Mouse (Mus musculus) liver, embryonic 12.5 days (tissue): ENCODE measurements around the gene Cish. TPM values are rescaled to one million over a fixed set of nuclear protein-coding genes. Genes with fewer than 3 reads are reported as not detected.

ENCODE experiments used
- ATAC-seq: fragments of 200-750 bp; cut with Nextera tagmentation; 2 replicates; pipeline ENCODE4 v1.8.0; 2017; ENCODE audit warnings: moderate number of reproducible peaks, mild to moderate bottlenecking, moderate library complexity
- H3K27ac ChIP-seq: fragments of 300-500 bp; sonication (generic); 2 replicates; pipeline ENCODE4 v1.5.1; 2016; ENCODE audit warnings: mild to moderate bottlenecking
- H3K27me3 ChIP-seq: fragments of 300-500 bp; sonication (generic); replicated peaks from 2 replicates; pipeline ENCODE4 v1.6.1; 2016; ENCODE audit warnings: mild to moderate bottlenecking, moderate library complexity
- H3K36me3 ChIP-seq: fragments of 300-500 bp; sonication (generic); 2 replicates; pipeline ENCODE4 v1.6.1; 2016; ENCODE audit warnings: mild to moderate bottlenecking, moderate library complexity
- H3K4me1 ChIP-seq: fragments of 300-500 bp; sonication (generic); 2 replicates; pipeline ENCODE4 v1.6.1; 2016
- H3K4me2 ChIP-seq: fragments of 300-500 bp; sonication (generic); 2 replicates; pipeline ENCODE4 v1.6.1; 2016; ENCODE audit warnings: mild to moderate bottlenecking, moderate library complexity
- H3K4me3 ChIP-seq: fragments of 300-500 bp; sonication (generic); 2 replicates; pipeline ENCODE4 v1.5.1; 2016; ENCODE audit warnings: mild to moderate bottlenecking, moderate library complexity
- H3K9ac ChIP-seq: fragments of 300-500 bp; sonication (generic); 2 replicates; pipeline ENCODE4 v1.6.1; 2016; ENCODE audit warnings: mild to moderate bottlenecking, moderate library complexity
- H3K9me3 ChIP-seq: fragments of 300-500 bp; sonication (generic); replicated peaks from 2 replicates; pipeline ENCODE4 v1.6.1; 2016; ENCODE audit warnings: mild to moderate bottlenecking, moderate library complexity
- WGBS: fragments of 180-500 bp; shearing (Covaris S2); methylation state at CpG from one replicate; pipeline ENCODE4 v1.1.7; 2016; ENCODE audit not compliant: insufficient replicate concordance; 5-methylcytosine and 5-hydroxymethylcytosine counted together
- polyA plus RNA-seq: library from polyadenylated mRNA; unstranded; fragments of >200 nt; fragmentation: Nextera tagmentation; extraction: Ambion mirVana; gene quantifications from 2 replicates; pipeline ENCODE4 v1.2.1, GENCODE M21; 2016

The Cish gene
- polyA plus RNA-seq, 1 experiment from 2014 or later = 18.1 TPM

- ATAC-seq = no peak
- Histone ChIP-seq H3K27me3 (peaks cover 60% of the 10 kb centered on the region), H3K4me1 (peaks cover 20% of the 10 kb centered on the region), H3K36me3 (no peaks in the 10 kb centered on the region), H3K9me3 (no peaks in the 10 kb centered on the region), H3K4me2 (no peak overlapping the region), H3K27ac (no peak overlapping the region), H3K4me3 (no peak overlapping the region), H3K9ac (no peak overlapping the region)
- WGBS = 52% methylated on average over 8 of the region's 8 CpGs
These were observed 47.5 kb downstream of the Cish start for GRCm38 (mm10) chr9:107343146-107343943.

DNA sequence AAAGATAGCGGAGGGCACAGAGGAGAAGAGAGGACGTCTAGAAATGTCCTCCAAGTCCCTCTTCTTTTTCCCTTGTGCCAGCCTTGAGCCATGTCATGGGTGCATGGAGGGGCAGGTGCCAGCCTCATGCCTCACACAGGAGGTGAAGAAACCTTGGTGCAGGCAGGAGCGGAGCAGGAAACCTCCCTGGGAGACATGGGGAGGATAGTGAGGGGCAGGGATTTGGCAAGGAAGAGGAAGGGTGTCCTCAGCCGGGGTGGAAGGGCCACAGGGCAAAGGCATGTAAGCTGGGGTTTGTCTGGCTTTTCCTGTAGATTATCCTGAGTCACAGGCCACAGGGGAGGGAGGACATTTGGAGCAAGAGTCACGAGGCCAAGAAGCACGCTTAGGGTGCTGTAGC, 48.2 kb downstream of the Cish start:
- Histone ChIP-seq H3K9ac (no peak overlapping the region), H3K9me3 (no peaks in the 10 kb centered on the region), H3K36me3 (no peaks in the 10 kb centered on the region), H3K4me2 (no peak overlapping the region), H3K4me3 (no peak overlapping the region), H3K27me3 (peaks cover 66% of the 10 kb centered on the region), H3K27ac (no peak overlapping the region), H3K4me1 (peaks cover 14% of the 10 kb centered on the region)
- no peak for ATAC-seq
- WGBS = 54% methylated on average over 6 of the region's 6 CpGs

GRCm38 (mm10) chr9:107346081-107346480, 50.3 kb downstream of the Cish start:
- WGBS = 81% methylated on average over 8 of the region's 8 CpGs
- H3K4me2 ChIP-seq = no peak overlapping the region
- no peak overlapping the region for H3K27ac ChIP-seq
- H3K36me3 ChIP-seq = no peaks in the 10 kb centered on the region
- ATAC-seq = no peak
- peaks cover 75% of the 10 kb centered on the region for H3K27me3 ChIP-seq
- no peak overlapping the region for H3K9ac ChIP-seq
- H3K4me1 ChIP-seq = peaks cover under 1% of the 10 kb centered on the region
- no peak overlapping the region for H3K4me3 ChIP-seq
- no peaks in the 10 kb centered on the region for H3K9me3 ChIP-seq

- 53% methylated on average over 9 of the region's 9 CpGs for WGBS
- no peak overlapping the region for H3K27ac ChIP-seq
- peaks cover 73% of the 10 kb centered on the region for H3K27me3 ChIP-seq
- no peaks in the 10 kb centered on the region for H3K36me3 ChIP-seq
- no peak for ATAC-seq
- no peak overlapping the region for H3K4me2 ChIP-seq
- H3K4me1 ChIP-seq = no peaks in the 10 kb centered on the region
- H3K4me3 ChIP-seq = no peak overlapping the region
- no peaks in the 10 kb centered on the region for H3K9me3 ChIP-seq
- H3K9ac ChIP-seq = no peak overlapping the region
These were observed 51.9 kb downstream of the Cish start for GRCm38 (mm10) chr9:107347586-107348183.

GRCm38 (mm10) chr9:107349321-107349720, 53.5 kb downstream of the Cish start:
- peaks cover 73% of the 10 kb centered on the region for H3K27me3 ChIP-seq
- no peaks in the 10 kb centered on the region for H3K36me3 ChIP-seq
- ATAC-seq = no peak
- H3K4me1 ChIP-seq = no peaks in the 10 kb centered on the region
- 49% methylated on average over 7 of the region's 7 CpGs for WGBS
- H3K4me2 ChIP-seq = no peak overlapping the region
- H3K27ac ChIP-seq = no peak overlapping the region
- no peak overlapping the region for H3K9ac ChIP-seq
- H3K4me3 ChIP-seq = no peak overlapping the region
- no peaks in the 10 kb centered on the region for H3K9me3 ChIP-seq

Other genes with a start within 250 kb of the Cish start
- gene Dock3, start 64.1 kb upstream of the Cish start, polyA plus RNA-seq = 0.12 and 0.18 TPM in 2 replicates
- 12.5 and 13.2 TPM in 2 replicates for gene Mapkapk3, start 6.1 kb upstream of the Cish start, polyA plus RNA-seq
- 4.9 and 5.0 TPM in 2 replicates for gene Hemk1, start 42.3 kb downstream of the Cish start, polyA plus RNA-seq
- gene 6430571L13Rik, start 44.6 kb downstream of the Cish start, polyA plus RNA-seq = 0.06 and 0.10 TPM in 2 replicates
- gene Cacna2d2, start 103.6 kb downstream of the Cish start, polyA plus RNA-seq = 0.02 and 0.13 TPM in 2 replicates
- 25.9 and 26.4 TPM in 2 replicates for gene Tmem115, start 237.9 kb downstream of the Cish start, polyA plus RNA-seq
- 18.5 and 19.5 TPM in 2 replicates for gene Cyb561d2, start 246.2 kb downstream of the Cish start, polyA plus RNA-seq
- gene Nprl2, start 246.2 kb downstream of the Cish start, polyA plus RNA-seq = 15.3 and 16.0 TPM in 2 replicates